Mouse (Mus musculus) kidney, postnatal 10 days (tissue): ENCODE measurements around the gene Tmem43.
"Not testable (repeated sequence)": the region's sequence is repeated elsewhere in the genome, so short reads cannot be mapped to it uniquely, and the experiment has no call there.

ENCODE experiments used
- DNase-seq: peaks from one replicate; pipeline ENCODE4 v3.0.0; 2021; ENCODE audit warnings: mixed read lengths

The Tmem43 gene

GRCm38 (mm10) chr6:91472868-91473804, at the start of gene Tmem43, which contains the start of gene Chchd4:
Gene Tmem43, plus strand, starts transcription at chr6:91473703.
Gene Chchd4, minus strand, starts transcription at chr6:91473546.
- peak; percentile 99 for DNase-seq

DNA sequence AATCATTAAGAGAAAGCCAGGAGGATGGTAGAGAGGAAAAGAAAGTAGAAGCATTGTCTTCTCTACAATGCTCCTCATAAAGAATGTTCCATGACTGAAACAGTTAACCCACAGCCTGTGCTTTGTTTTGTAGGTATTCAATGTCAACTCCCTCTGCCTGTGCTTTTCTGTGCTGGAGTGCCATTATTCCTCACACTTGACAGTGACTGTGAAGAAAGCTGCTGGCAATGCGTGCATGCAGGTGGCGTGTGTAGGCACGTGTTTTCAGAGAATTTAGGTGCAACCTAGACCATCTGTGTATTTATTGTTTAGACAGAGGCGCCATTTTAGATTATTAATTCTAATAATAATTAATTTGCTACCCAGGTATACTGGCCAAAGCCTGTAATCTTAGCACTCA, 49.4 kb upstream of the Tmem43 start:
- DNase-seq: no peak

- DNase-seq: peak; percentile 98
Observed at GRCm38 (mm10) chr6:91440474-91441144, 32.9 kb upstream of the Tmem43 start.

DNA sequence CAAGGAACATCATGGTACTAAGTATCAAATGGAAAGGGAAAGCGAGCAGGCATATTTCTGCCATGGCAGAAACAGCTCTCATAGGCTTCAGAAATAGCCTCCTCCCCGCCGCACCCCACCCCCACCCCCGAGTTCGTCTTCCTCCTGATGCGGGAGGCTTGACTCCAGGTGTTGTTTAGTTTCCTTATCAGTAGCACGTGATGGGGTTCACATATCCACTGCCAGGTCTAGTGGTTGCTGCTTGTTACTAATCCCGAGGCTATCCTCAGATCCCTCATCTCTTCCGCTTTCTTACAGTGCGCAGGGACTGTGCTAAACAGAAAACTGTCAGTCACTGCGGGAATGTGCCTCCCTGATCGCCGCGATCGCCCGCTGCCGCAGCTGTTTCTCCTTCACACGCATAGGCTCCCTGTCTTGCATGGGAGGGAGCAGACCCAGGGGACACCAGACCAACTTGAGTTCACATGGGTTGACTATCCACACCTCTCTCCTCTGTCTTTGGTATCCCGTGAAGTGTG, 32.3 kb upstream of the Tmem43 start:
- no peak for DNase-seq

DNA sequence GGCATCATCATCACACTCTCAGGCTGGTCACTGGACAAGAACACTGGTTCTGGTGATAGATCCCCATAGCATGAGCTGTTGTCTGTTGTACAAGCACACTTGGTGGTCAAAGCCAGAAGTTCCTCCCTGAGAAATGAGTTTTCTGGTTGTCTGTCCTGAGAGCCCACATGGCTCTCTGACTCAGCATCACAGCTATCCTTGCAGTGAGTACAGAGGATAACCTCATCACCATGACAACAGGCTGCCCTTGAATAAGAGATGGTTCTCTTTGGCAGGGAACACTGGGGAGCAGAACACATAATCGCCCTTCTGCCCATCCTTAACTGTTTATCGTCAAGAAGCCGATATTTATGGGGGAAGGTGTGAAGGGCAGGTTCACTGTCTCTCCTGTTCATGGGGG, 28.2 kb upstream of the Tmem43 start:
- DNase-seq: no peak

GRCm38 (mm10) chr6:91449472-91450225, 23.9 kb upstream of the Tmem43 start:
- no peak for DNase-seq

DNA sequence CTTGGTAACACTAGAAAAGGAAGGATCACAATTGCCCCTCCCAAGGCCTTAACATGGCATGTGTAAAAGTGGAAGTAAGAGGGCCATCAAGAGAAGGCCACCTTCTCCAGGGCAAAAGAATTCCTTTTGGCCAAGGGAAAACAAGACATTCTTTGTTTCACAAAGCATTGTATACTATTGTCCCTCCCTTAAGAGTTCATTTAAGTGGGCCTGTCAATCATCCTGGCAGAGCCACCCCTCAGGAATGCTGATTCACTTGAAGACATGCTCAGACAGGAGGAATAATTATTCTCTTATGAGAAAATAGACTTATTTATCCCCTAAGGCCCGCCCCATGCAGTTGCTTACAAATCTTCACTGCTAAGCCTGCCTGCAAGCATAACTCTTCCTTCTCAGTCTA, 21.4 kb upstream of the Tmem43 start:
- no peak for DNase-seq

DNA sequence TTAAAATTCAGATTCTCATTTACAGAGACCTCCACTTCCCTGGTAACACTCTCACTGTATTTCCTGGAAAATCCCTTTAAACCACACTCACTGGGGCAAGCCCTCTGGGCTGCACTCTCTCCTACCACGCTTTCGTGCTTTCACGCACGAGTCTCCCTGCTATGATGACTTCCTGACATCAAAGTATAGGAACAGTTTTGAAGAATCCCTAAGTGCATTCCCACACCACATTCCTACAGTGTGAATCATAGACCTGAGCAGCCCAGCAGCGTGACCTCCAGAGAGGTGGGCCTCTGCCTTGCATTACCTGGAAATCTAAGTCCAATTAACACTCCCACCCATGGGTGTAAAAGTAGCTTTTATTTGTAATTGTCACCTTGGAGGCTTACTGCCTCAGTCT, 19.0 kb upstream of the Tmem43 start:
- DNase-seq: no peak

- DNase-seq: peak; percentile 73
Observed at GRCm38 (mm10) chr6:91459471-91459870, 14.0 kb upstream of the Tmem43 start.

DNA sequence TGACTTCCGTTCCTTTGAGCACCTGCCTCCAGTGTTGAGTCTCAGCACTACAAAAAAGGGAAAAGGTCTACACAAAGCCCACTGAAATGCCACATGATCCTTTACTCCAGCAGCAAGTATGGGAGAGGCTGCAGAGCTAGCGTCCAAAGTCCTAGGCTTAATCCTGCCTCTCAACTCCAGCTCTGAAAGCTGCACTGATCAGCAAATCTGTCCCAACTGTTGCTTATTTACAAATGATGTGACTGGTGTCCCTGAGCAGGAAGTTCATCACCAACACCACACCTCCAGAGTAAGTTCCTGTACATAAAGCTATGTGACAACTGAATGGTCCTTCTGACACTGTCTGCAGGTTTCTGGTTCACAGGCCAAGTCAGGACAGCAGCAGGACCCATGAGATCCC, 7.7 kb upstream of the Tmem43 start:
- peak; percentile 22 for DNase-seq

DNA sequence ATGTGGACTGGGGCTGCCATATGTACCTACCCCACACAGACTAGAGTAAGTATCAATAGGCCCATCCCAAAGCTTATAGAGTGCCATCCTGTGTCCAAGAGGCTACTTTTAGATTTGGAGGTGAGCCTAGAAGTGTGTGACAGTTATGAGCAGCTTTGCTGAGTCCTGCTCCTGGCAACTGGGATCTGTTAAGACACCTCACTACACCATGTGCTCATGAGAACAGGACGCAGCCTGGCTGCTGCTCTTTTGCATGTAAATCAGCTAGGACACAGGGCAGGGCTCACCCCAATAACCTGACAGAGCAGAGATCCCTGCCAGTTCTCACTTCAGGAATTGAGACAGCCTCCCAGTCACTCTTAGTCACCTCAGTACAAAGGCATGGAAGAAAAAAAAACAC, 6.4 kb upstream of the Tmem43 start:
- no peak for DNase-seq

- DNase-seq: no peak
Observed at GRCm38 (mm10) chr6:91470712-91471111, 2.8 kb upstream of the Tmem43 start.

DNA sequence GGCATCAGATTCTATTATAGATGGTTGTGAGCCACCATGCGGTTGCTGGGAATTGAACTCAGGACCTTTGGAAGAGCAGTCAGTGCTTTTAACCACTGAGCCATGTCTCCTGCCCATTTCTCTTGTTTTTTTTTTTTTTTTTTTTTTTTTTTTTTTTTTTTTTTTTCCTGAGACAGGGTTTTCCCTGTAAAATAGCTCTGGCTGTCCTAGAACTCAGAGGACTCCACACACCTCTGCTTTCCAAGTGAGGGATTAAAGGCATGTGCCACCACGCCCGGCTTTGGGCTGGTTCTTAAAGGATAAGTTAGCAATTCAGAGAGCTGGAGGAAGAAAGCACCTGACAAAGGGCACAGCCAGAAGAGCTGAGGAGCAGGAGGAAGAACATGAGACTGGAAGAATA, 2.1 kb upstream of the Tmem43 start:
- DNase-seq: not testable (repeated sequence)

DNA sequence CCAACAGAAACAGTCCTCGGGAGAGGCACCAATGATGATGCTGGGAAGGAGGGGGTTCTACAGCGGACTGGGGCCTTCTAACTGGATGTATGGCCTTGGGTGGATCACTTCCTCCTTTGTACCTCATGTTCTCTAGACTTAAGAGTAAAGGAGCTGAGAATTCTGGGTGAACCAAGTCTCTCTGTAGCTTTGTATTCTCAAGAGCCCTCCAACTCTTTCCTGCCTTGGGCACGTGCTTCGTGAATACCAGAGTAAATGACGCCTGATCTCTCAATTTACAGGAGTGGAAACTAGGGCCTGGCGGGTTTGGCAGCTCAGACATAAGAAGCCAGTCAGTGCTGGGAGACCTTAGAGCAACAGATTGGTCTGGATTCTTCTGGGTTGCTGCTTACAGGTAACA, 1.2 kb upstream of the Tmem43 start:
- DNase-seq: no peak

DNA sequence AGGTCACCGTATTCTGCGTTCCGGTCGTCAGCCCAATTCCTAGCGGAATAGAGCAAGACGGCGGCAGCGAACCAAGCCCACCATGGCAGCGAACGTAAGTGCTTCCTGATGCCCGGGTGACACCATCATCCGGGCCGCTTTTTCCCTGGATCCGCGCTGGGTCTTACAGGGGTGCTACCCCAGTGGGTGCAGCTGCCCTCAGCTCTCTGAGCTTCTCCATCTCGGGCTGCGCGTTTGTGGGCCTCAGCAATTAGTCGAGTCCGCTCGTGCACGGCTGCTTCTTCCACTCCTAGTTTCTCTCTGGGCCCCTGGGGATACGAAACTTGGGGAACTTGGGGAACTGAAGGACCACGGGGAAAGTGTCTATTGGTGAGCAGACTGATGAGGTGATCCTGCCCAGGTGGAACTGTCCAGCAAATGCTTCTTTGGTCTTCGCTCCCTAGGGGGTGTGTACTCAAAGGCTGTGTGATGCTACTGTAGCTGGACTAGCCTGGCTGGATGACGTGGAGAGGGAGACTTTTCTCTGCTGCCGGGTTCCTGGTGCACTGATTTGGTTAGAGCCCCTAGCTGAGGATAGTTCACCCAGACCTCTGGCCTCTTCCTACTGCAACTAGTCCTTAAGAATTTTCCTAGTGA, 420 bp downstream of the Tmem43 start:
- no peak for DNase-seq

- peak; percentile 27 for DNase-seq
Observed at GRCm38 (mm10) chr6:91474441-91475190, 1.1 kb downstream of the Tmem43 start.

DNA sequence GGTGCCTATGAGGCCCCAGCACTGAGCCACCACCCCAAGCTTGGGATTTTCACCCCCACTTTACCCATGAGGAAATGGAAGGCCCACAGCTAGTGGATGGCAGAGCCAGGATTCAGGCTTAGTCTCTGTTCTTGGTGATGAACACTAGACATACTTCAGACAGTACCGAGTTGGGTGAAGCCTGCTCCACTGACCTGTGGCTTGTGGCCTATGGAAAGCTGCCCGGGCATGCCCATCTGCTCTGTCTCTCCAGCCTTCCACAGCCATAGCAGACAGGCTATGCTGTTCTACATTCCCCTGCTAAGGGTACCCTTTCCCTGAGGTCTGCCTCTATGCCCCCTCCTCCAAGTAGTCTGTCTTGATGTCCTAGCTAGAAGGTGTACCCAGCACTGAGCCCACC, 3.0 kb downstream of the Tmem43 start:
- DNase-seq: no peak

DNA sequence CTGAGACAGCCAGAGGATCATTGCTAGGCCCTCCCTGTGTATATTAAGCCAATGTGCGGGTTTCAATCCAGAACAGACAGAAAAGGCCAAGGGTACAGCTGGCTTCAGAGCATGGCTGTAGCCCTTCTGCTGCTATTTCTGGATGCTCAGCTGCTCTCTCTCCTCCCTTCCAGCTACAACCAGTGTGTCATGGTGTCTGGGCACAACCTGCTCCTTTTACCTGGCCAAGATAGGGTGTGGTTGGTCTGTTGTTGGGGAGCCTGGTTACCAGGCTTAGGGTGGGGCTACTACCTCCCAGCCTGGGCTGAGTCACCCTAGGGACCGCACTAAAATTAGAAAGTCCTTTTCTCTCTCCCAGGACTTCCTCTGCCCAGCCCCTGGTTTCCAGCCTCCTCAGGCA, 9.9 kb downstream of the Tmem43 start:
- DNase-seq: no peak

DNA sequence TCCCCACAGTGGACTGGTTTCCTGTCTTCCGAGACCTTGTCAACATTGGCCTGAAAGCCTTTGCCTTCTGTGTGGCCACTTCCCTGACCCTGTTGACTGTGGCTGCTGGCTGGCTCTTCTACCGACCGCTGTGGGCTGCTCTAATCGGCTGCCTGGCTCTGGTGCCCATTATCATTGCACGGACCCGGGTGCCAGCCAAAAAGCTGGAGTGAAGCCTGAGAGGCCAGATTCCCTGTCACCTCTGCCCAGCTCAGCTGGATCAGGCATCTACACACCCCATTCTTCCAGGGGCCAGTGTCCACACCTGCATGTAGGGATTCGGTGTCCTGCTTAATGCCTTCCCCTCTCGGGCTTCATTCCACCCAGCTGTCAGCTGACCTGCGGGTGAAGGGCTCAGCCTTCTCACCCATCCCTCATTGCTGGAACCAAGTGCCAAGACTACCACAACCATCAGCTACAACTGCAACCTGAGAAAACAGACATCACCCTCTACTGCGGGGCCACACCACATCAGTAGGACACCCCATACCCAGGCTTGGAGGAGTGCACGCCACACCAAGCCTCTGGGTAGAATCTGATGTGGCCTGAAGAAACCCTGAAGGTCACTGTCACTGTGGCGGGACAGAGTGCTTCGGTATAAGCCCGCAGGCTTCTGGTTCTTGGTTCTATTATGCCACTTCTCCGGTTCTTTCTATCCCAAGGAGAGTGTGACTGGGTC, 13.4 kb downstream of the Tmem43 start:
- DNase-seq: no peak

- DNase-seq: no peak
Observed at GRCm38 (mm10) chr6:91488496-91489212, 15.2 kb downstream of the Tmem43 start.
